Mouse (Mus musculus): ENCODE measurements at regions not wholly inside any gene's neighbourhood (a gene's known extent, or its start where the extent isn't known, plus 50 kb on each side); places are given as distances from the start of the nearest gene placed in this dataset.

DNA sequence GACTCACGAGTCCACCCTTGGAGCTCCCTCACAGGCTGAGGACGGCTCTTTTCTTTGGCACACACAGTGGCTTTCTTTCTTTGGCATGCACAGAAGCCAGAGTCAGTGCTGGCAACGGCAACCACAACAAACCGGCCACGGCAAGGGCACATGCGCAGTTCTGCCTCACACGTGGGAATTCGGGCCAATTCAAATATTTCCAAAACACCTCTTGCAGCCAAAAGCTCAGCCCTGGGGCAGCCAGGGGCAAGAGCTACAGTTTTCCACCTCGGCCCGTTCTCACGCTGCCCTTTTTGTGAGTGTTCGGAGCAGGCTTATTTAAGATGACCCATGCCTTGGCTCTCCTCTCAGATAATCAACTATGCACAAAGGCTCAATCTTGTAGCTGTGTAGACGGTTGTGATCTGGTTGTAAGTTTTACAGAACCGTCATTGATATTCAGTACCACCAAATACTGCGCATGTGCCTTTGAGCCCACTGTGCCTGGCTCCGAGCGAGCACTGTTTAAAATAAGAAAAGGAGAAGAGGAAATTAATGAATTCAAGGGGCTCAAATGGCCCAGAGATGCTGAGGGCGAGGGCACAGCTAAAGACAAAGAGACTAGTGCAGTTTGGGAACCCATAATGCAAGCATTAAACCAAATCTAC, 111.1 kb downstream of the Dyrk2 start:
- Histone ChIP-seq H3K4me2 (replicated peaks) (no peak overlapping the region), H3K27ac (replicated peaks) (no peak overlapping the region), H3K27me3 (no peaks in the 10 kb centered on the region), H3K4me3 (no peak overlapping the region), H3K9me3 (no peaks in the 10 kb centered on the region), H3K36me3 (no peaks in the 10 kb centered on the region), H3K9ac (replicated peaks) (no peak overlapping the region), H3K4me1 (no peaks in the 10 kb centered on the region)
- WGBS = 88% methylated on average over 18 of the region's 18 CpGs
- no peak for ATAC-seq (ENCODE audit: low FRiP score, low read depth)

DNA sequence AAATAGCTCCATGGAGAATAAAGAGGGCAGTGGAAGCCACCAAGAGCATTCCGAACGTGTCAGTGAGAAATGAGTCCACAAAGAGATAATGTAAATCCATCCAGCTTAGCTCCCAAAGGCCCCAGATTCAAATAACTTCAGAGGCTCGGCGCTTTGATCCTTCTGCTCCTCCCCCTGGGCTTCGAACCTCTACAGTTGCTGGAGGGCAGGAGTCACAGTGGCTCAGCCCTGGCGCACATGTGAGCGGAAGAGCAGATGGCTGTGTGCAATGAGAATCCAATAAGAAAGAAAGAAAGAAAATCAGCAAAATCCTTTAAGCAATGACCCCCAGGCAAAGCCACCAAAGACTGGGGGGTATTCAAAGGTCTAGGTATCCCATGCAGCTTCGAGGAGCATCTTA, 109.6 kb downstream of the Dyrk2 start:
- ATAC-seq (ENCODE audit: low FRiP score, low read depth) = peak; percentile 60; the same call in 1 of the 2 replicates
- H3K9me3 ChIP-seq = no peaks in the 10 kb centered on the region
- no peaks in the 10 kb centered on the region for H3K27me3 ChIP-seq
- no peak overlapping the region for H3K27ac ChIP-seq (replicated peaks)
- no peak overlapping the region for H3K9ac ChIP-seq (replicated peaks)
- no peak overlapping the region for H3K4me3 ChIP-seq
- no peaks in the 10 kb centered on the region for H3K36me3 ChIP-seq
- H3K4me2 ChIP-seq (replicated peaks) = no peak overlapping the region
- no peaks in the 10 kb centered on the region for H3K4me1 ChIP-seq
- 53% methylated on average over 8 of the region's 8 CpGs for WGBS

DNA sequence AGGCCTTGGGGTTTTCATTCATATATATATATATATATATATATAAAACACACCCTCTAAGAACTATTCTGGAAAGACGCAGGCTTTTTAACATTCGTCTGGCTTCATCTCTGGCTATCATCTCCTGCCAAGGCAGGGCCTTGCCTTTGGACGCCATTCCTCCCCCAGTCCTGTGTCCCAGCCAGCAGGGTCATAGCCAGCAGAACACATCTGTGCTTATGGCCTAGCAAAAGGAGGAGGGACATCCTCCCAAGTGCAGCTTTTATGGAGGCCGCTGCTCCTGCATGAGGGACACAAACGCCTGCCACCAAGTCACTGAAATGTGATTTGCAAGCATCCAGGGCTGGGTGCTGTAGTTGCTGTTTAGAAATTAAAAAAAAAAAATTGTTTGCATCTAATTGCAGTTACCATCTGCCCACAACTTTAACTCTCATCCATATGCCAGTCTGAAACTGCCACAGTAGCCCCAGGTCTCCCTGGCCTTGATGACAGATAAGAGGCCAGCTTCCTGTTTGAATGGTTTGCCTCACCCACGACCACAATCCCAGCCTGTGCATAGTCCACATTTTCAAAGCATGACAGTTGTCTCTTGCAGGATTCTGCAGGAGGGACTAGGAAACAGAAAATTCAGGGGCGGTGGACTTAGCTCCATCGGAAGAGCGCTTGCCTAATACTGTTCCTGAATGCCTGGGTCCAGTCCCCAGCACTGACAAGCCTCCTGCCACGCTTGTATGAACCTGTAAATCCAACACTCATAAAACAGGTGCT, 108.7 kb downstream of the Dyrk2 start:
- no peak for ATAC-seq (ENCODE audit: low FRiP score, low read depth)
- H3K27me3 ChIP-seq = no peaks in the 10 kb centered on the region
- no peak overlapping the region for H3K27ac ChIP-seq (replicated peaks)

GRCm38 (mm10) chr10:118765051-118765450, 105.0 kb downstream of the Dyrk2 start:
- Histone ChIP-seq H3K36me3 (no peaks in the 10 kb centered on the region), H3K9ac (replicated peaks) (no peak overlapping the region), H3K4me3 (no peak overlapping the region), H3K27me3 (no peaks in the 10 kb centered on the region), H3K4me1 (no peaks in the 10 kb centered on the region), H3K9me3 (no peaks in the 10 kb centered on the region), H3K27ac (replicated peaks) (no peak overlapping the region), H3K4me2 (replicated peaks) (no peak overlapping the region)
- no peak for ATAC-seq (ENCODE audit: low FRiP score, low read depth)
- 94% methylated on average over 9 of the region's 9 CpGs for WGBS

More for the DNA sequence above, 108.7 kb downstream of the Dyrk2 start:
- Histone ChIP-seq H3K9me3 (no peaks in the 10 kb centered on the region), H3K4me3 (no peak overlapping the region), H3K36me3 (no peaks in the 10 kb centered on the region), H3K4me1 (no peaks in the 10 kb centered on the region), H3K4me2 (replicated peaks) (no peak overlapping the region), H3K9ac (replicated peaks) (no peak overlapping the region)
- 84% methylated on average over 10 of the region's 10 CpGs for WGBS

DNA sequence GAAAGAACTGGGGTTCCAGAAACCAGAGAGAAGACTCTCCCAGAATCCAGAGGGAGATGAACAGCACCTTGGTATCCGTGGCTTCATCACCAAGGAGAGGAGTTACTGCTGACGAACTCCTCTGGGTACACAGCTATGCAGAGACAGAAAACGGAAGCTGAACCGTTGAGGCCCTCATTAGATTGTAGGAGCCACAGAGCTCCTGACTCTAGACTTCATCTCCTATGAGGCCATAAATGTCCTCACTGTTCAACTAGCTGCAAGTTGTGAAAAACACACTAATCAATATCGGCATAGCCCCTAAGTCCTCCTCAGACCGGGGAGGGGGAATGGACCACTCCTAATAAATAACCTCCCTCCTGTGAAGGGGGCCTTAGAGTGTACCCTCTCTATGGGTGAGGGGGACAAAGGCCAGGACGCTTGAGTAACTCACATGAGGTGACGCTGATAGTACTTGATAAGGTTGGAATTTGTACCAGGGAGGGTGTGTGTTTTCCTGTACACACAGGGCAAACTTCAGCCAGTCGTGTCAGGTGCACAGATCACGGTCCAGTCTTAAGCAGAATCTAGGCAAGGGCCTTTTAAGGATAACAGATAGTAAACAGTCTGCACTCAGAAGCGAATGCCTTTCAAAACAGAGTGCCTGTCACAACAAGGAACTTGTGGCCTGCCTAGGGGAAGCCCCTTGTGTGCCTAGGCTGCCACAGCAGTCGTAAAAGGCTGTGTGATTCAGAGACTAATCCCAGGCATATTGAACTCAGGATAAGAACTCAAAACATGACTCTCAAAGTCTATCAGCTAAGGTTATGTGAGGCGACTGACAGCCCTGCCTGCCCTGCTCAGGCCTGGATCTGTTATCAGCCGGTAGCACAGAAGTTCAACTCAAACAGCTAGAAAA, 104.2 kb downstream of the Dyrk2 start:
- H3K36me3 ChIP-seq = no peaks in the 10 kb centered on the region
- no peaks in the 10 kb centered on the region for H3K27me3 ChIP-seq
- no peak overlapping the region for H3K27ac ChIP-seq (replicated peaks)
- no peak for ATAC-seq (ENCODE audit: low FRiP score, low read depth)
- no peaks in the 10 kb centered on the region for H3K4me1 ChIP-seq
- no peaks in the 10 kb centered on the region for H3K9me3 ChIP-seq
- no peak overlapping the region for H3K9ac ChIP-seq (replicated peaks)
- no peak overlapping the region for H3K4me2 ChIP-seq (replicated peaks)
- no peak overlapping the region for H3K4me3 ChIP-seq
- 76% methylated on average over 14 of the region's 14 CpGs for WGBS

DNA sequence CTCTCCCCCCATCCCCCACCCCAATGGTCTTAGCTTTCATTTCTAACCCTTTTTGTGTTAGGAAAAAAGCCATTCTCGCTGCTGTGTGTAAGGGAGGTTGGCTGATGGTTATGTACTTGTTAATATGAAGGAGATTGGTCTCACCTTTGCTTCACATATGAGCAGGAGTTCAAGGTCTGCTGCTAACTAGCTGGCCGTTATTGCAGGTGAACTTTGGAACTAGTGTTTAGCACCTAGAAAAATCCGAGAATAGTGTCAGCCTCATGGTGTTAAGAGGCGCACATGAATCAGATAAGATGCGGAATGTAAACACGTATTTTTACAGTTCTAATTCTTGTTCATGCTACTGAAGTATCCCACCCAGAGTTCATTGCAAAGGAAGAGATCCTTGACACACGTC, 103.2 kb downstream of the Dyrk2 start:
- Histone ChIP-seq H3K27me3 (no peaks in the 10 kb centered on the region), H3K4me1 (no peaks in the 10 kb centered on the region), H3K27ac (replicated peaks) (no peak overlapping the region), H3K36me3 (no peaks in the 10 kb centered on the region), H3K9me3 (no peaks in the 10 kb centered on the region), H3K4me3 (no peak overlapping the region), H3K4me2 (replicated peaks) (no peak overlapping the region), H3K9ac (replicated peaks) (no peak overlapping the region)
- 82% methylated on average over 7 of the region's 7 CpGs for WGBS
- no peak for ATAC-seq (ENCODE audit: low FRiP score, low read depth)

GRCm38 (mm10) chr10:118769751-118770150, 100.3 kb downstream of the Dyrk2 start:
- Histone ChIP-seq H3K36me3 (no peaks in the 10 kb centered on the region), H3K27ac (replicated peaks) (no peak overlapping the region), H3K9ac (replicated peaks) (no peak overlapping the region), H3K9me3 (no peaks in the 10 kb centered on the region), H3K4me3 (no peak overlapping the region), H3K27me3 (no peaks in the 10 kb centered on the region), H3K4me2 (replicated peaks) (no peak overlapping the region), H3K4me1 (no peaks in the 10 kb centered on the region)
- WGBS = 88% methylated on average over 4 of the region's 4 CpGs
- no peak for ATAC-seq (ENCODE audit: low FRiP score, low read depth)

GRCm38 (mm10) chr10:118778656-118779055, 91.4 kb downstream of the Dyrk2 start:
- H3K36me3 ChIP-seq = no peaks in the 10 kb centered on the region
- H3K4me1 ChIP-seq = peaks cover 2% of the 10 kb centered on the region; the same call in 1 of the 2 replicates

GRCm38 (mm10) chr10:118780831-118781569, 89.0 kb downstream of the Dyrk2 start:
- WGBS = 88% methylated on average over 10 of the region's 10 CpGs
- Histone ChIP-seq H3K4me1 (peaks cover 2% of the 10 kb centered on the region; the same call in 1 of the 2 replicates), H3K27me3 (no peaks in the 10 kb centered on the region), H3K9me3 (no peaks in the 10 kb centered on the region), H3K36me3 (no peaks in the 10 kb centered on the region), H3K4me2 (replicated peaks) (no peak overlapping the region), H3K9ac (replicated peaks) (no peak overlapping the region), H3K4me3 (no peak overlapping the region), H3K27ac (replicated peaks) (no peak overlapping the region)
- ATAC-seq (ENCODE audit: low FRiP score, low read depth) = no peak

More at GRCm38 (mm10) chr10:118778656-118779055, 91.4 kb downstream of the Dyrk2 start:
- Histone ChIP-seq H3K27me3 (no peaks in the 10 kb centered on the region), H3K9ac (replicated peaks) (no peak overlapping the region), H3K27ac (replicated peaks) (no peak overlapping the region), H3K4me3 (no peak overlapping the region), H3K9me3 (no peaks in the 10 kb centered on the region), H3K4me2 (replicated peaks) (no peak overlapping the region)
- 93% methylated on average over 10 of the region's 10 CpGs for WGBS
- ATAC-seq (ENCODE audit: low FRiP score, low read depth) = no peak

DNA sequence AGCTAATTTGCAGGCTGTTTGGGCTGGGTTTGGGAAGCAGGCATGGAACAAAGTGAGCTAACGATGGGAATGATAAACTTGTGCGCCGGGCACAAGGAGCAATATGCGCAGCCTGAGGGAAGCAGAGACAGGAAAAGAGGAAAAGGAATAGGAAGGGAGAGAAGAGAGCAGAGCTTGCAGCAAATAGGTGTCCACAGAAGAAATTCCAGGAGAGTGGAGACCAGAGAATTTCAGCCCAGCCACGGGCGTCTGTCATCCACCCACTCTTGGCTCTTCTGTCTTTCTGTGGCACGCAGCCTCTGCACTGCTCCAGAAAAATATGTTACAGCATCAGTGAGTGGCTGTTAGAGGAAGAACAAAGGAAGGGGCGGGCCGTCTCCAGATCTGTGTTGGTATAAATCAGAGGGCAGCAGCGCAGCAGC, 88.2 kb downstream of the Dyrk2 start:
- Histone ChIP-seq H3K4me3 (no peak overlapping the region), H3K4me2 (replicated peaks) (no peak overlapping the region), H3K4me1 (peaks cover 2% of the 10 kb centered on the region; the same call in 1 of the 2 replicates), H3K27me3 (no peaks in the 10 kb centered on the region), H3K9ac (replicated peaks) (no peak overlapping the region), H3K27ac (replicated peaks) (no peak overlapping the region), H3K36me3 (no peaks in the 10 kb centered on the region), H3K9me3 (no peaks in the 10 kb centered on the region)
- ATAC-seq (ENCODE audit: low FRiP score, low read depth) = no peak
- WGBS = 83% methylated on average over 10 of the region's 10 CpGs

DNA sequence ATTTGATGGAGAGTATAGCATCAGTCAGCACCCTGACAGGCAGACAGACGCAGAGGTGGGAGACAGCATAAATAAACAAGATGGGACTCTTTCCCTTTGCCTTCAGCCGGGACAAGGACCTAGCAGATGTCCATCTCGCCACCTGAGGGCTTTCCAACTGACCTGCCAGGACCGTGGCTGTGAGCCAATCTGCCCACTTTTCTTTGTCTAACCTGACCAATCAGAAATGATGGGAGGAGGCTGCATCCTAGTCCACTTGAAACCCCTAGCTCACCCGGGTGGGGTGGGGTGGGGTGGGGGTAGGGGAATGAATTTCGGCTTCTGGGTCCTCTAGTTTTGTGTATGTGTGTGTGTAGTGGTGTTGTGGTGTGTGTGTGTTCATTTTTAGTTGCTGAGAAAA, 87.4 kb downstream of the Dyrk2 start:
- H3K36me3 ChIP-seq = no peaks in the 10 kb centered on the region
- no peak for ATAC-seq (ENCODE audit: low FRiP score, low read depth)
- H3K27ac ChIP-seq (replicated peaks) = no peak overlapping the region
- WGBS = 81% methylated on average over 6 of the region's 6 CpGs
- peaks cover 2% of the 10 kb centered on the region; the same call in 1 of the 2 replicates for H3K4me1 ChIP-seq
- no peak overlapping the region for H3K9ac ChIP-seq (replicated peaks)
- no peaks in the 10 kb centered on the region for H3K9me3 ChIP-seq
- no peak overlapping the region for H3K4me3 ChIP-seq
- H3K27me3 ChIP-seq = no peaks in the 10 kb centered on the region
- H3K4me2 ChIP-seq (replicated peaks) = no peak overlapping the region
